Mouse (Mus musculus) brown adipose tissue, adult 24 weeks (tissue): ENCODE data around the gene Atp11b. TPM values are rescaled to one million over a fixed set of nuclear protein-coding genes. Genes with fewer than 3 reads are reported as not detected.

Experiments used
- H3K27ac ChIP-seq: fragments of 200-500 bp; replicated peaks from 2 replicates; pipeline ENCODE4 v1.5.1; 2012; ENCODE audit warnings: low read depth, mild to moderate bottlenecking, low read length
- H3K4me1 ChIP-seq: fragments of 200-500 bp; 2 replicates; pipeline ENCODE4 v1.6.1; 2012; ENCODE audit warnings: low read length, mixed read lengths; ENCODE audit not compliant: control insufficient read depth, insufficient read depth, insufficient read length
- H3K4me3 ChIP-seq: fragments of 200-500 bp; 2 replicates; pipeline ENCODE4 v1.5.1; 2012; ENCODE audit warnings: low read depth, mild to moderate bottlenecking, low read length, moderate library complexity; ENCODE audit not compliant: insufficient read depth
- polyA plus RNA-seq: library from polyadenylated mRNA; stranded (reverse); fragments of >200 nt; gene quantifications from 2 replicates; pipeline ENCODE4 v1.2.4, GENCODE M21; 2012; ENCODE audit not compliant: missing spikeins, insufficient read depth, insufficient read length

Atp11b gene
- 16.1 and 19.0 TPM in 2 replicates for polyA plus RNA-seq

DNA sequence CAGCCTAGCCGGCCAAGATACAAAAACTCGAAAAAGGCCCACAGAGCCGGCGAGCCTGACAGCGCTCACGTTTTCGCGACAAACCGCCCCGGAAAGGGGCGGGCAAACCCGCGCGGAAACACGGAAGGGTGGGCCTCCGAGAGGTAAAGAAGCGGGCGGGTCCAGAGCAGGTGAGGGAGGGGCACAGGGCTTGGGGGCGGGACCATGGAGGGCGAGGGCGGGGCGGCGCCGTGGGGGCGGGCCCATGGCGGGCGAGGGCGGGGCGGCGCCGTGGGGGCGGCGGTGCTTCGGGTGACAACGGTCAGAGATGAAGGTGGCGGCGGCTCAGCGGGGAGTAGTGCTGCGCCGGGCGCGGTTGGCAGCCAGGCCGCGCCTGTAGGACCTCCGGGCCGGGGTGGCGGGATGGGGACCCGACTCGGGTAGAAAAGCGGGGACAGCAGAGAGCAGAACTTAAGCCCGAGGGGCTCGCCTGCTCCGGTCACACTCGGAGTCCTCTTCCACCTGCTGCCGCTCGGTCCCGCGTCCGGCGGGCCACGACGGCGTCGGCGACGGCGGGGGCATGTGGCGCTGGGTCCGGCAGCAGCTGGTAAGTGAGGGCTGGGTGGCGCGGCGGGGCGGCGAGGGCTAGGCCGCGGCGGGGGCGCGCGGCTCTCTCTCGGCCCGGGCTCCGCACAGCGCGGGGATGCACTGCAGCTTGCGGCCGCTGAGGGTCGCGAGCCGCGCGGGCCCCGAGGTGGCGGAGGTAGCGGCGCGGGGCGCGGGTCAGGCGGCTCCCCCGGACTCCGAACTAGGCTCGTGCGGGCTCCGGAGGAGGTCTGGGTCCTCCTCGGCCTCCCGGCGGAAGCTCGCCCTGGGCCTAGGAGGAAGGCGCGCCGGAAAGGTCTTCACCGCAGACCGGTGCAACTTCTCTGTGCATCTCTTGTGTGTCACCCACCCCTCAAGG, at the start of gene Atp11b:
Gene Atp11b (plus strand): TSS at position 282 of the 943 bp plus-strand sequence.
- Histone ChIP-seq H3K4me3 (peak within 1 kb of the TSS; percentile 91), H3K4me1 (no peaks in the 10 kb centered on the region), H3K27ac (peak within 1 kb of the TSS; percentile 19; the same call in 1 of the 2 replicates)

DNA sequence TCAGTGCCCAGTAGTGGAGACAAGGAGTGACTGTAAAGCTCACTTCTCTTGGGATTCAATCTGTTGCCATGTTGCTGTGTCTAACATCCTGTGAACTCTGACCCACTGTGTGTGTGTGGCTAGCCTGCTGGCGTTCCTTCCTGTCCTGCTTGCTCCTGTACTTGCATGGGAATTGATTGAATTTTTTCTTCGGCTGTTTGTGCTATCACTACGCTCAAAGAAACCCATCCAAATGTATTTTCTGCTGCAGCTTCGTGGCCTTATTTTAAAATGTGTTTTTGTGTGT, 49.6 kb upstream of the Atp11b start:
- Histone ChIP-seq H3K4me3 (no peak overlapping the region), H3K4me1 (0 out of 2 replicates have a peak, but pooled peaks cover 2% of the 10 kb centered on the region), H3K27ac (no peak overlapping the region)

DNA sequence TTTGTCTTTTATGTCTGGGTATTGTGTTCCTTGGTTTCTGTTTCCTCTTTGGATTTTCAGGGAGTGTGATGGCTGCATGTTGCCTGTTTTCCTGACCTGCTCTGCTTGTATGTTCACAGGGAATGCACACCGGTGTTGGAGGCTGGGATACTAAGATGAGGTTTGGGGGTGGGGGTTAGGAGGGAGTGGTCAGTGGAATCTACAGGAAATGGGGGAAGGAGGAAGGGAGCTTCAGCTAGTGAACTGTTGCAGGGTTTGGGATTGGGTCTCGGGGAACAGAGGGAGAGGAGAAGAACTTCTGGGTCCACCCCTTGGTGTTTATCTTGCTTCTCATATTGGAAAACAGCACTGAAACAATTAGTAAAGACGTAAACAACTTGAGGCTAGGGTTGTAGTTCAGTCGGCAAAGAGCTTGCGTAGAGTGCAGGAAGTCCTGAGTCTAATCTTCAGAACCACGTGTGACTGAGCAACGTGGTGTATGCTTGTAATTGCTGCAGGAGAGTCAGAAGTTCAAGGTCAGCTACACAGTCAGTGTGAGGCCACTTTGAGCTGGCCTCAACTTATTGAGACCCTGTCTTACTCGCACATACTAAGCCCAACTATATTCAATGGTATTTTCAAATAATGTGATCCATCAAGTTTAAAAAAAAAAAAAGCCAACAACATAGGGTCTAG, 34.2 kb upstream of the Atp11b start:
- no peak overlapping the region for H3K27ac ChIP-seq
- no peaks in the 10 kb centered on the region for H3K4me1 ChIP-seq
- no peak overlapping the region for H3K4me3 ChIP-seq

DNA sequence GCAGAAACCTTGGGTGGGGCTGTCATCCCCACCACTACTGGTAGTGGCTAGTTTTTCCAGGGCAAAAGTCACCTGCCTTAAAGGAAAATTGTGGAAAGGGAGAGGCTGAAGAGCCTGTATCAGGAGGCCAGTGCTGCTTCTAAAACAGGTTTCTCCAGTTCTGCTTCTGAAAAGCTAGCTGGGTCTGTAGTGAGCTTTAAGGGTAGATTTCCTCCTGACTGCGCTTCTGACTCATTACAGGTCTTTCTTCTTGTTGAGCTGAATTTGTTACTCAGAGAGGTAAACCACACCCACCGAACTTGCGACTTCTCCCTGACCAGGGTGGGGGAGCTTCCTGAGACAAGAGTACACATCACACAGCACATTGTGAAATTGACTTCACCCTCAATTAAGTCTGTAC, 33.1 kb upstream of the Atp11b start:
- H3K4me3 ChIP-seq: no peak overlapping the region
- H3K27ac ChIP-seq: no peak overlapping the region
- H3K4me1 ChIP-seq: no peaks in the 10 kb centered on the region

DNA sequence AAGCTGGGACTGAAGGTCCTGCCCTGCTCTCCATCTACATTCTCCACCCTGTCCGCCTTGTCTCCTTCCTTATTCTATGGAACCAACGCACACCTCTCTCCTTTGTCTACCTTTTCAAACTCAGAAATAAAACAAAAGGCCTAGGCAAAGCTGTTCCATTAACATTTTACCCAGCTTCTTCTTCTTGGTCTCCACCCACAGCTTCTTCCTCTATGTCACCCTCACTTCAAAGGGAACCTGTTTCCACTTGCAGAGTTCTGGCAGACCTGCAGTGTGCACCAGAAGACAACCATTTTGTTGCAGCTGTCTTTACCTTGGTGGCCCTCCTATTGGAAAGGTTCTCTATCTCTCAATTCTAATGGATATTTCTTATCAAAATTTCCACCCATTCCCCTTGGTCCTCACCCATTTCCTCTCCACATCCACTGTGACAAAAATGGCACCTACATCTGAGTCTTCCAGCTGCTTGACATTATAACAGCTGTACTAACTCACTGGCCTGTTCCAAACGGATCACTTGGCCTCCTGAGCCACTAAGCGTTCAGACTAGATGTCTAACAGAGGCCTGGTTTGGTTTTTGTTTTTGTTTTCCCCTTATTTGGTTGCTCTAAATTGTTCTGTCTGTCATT, 32.0 kb upstream of the Atp11b start:
- H3K27ac ChIP-seq: no peak overlapping the region
- H3K4me3 ChIP-seq: no peak overlapping the region
- no peaks in the 10 kb centered on the region for H3K4me1 ChIP-seq

DNA sequence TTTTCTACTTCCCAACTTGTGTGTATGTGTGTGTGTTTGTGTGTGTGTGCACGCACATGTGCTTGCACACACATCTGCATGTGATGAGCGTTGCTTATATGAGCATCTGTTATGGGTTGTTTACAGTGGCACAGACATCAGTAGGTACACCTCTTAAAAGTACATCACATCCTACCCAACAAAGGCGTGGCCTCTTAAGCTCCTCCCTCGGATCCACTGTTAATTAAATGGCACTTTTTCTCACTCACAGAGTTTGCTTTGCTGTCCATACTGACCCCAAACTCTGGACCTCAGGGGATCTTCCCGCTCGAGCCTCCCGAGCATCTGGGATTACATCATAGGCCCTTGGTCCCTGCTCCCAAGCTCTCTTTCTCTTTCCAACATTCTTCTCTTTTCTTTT, 31.1 kb upstream of the Atp11b start:
- Histone ChIP-seq H3K27ac (no peak overlapping the region), H3K4me3 (no peak overlapping the region), H3K4me1 (no peaks in the 10 kb centered on the region)

DNA sequence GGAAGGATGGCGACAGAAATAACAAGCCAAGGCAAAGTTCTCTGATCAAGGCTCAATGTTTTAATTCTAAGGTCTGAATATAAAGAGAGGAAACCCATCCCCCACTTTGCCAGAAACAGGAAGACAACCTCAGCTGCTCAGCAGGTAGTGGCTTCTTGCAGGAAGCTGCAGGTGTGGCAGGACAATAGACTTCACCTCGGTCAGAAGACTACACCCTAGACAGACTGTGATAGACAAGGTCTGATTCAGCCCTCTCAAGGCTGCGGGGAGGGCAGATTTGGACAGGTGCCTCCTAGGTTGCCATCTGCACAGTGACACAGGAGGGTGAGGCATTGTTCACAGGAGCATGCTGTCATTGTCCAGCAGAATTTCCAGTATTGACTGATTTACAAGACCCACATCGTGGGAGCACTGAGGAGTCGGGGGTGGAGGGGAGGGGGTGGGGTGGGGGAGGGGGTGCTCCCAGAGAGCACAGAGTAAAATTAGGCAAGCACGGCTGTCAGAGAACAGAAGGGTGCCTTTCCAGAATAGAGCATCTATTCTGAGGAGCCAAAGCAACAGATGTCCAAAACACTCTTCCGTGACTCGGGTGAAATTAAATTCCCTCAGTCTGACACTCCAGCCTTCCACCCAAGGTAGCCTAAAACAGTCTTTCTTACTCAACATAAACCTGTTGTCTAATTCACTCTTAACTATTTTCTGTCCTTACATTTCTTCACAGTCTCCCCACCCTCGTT, 30.2 kb upstream of the Atp11b start:
- H3K27ac ChIP-seq: no peak overlapping the region
- no peak overlapping the region for H3K4me3 ChIP-seq
- no peaks in the 10 kb centered on the region for H3K4me1 ChIP-seq

DNA sequence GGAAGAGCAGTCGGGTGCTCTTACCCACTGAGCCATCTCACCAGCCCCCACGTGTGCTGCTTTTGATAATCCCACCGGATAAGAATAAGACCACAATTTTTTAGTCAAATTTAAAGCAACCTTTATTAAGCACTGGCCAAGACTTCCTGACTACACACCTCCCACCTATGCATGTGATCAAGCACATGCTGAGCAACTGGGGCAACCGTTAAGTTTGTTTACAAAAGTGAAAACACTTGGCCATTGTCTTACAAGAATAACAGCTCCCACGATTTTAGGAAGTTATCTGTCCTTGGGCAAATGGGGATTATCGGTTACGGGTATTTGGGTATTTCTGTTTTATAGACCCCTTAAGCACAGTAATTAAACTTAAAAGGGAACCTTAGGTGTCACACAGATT, 28.8 kb upstream of the Atp11b start:
- Histone ChIP-seq H3K27ac (no peak overlapping the region), H3K4me3 (no peak overlapping the region), H3K4me1 (no peaks in the 10 kb centered on the region)

DNA sequence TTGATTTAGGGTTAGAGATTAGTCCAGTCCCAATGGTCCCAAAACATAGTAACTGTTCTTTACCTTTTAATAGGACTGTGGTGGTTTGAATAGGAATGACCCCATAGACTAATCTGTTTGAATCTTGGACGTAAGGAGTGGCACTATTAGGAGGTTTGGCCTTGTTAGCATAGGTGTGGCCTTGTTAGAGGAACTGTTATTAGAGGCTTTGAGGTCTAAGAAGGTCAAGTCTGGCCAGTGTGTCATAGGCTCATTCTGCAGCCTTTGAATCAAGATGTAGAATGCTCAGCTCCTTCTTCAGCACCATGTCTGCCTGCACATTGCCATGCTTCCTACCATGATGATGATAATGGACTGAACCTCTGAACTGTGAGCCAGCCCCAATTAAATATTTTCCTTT, 27.0 kb upstream of the Atp11b start:
- H3K4me1 ChIP-seq: no peaks in the 10 kb centered on the region
- H3K27ac ChIP-seq: no peak overlapping the region
- no peak overlapping the region for H3K4me3 ChIP-seq

DNA sequence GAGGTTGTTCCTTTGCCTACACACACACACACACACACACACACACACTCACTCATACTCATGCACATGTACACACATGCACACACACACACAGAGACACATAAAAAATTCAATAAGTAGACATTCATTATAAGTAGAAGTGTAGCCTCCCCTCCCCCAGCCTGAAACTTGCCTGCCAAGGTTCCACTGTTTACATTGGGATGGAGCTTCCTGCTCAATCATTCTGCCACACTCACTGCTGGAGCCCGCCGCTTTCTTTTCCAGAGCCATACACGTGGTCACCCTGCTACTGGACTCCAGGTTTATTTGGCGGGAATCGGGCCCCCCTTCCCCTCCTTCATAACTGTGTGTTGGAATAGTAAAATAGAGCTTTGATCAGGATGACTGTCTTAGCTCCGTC, 24.4 kb upstream of the Atp11b start:
- no peak overlapping the region for H3K4me3 ChIP-seq
- no peaks in the 10 kb centered on the region for H3K4me1 ChIP-seq
- H3K27ac ChIP-seq: no peak overlapping the region

DNA sequence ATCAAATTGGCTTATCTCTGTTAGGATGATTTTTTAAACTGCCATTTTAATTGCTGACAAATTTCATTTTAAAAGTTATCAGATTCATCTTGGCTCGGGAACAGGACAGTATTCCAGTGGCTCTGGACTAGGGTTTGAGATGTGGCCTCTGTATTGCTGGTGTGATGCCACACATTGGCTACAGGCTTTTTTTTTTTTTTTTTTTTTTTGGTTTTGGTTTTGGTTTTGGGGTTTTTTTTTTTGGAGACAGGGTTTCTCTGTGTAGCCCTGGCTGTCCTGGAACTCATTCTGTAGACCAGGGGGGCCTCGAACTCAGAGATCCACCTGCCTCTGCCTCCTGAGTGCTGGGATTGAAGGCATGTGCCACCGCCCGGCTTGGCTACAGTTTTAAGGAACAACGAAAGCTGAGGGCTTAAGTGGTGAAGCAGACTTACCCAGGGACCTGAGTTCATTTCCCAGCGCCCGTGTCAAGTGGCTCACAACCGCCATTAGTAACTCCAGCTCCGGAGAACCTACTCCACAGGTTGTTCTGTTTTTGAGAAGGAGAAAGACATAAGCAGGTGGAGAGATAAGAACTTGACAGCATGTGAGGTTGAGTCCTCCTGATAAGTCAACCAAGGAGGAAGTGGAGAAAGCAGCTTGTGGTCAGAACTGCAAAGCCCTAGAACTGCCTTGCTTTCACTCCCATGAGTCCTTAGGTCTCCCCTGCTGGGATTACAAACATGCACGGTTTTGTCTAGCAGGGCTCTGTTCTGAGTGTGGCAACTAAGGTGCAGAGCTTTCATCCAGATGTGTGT, 21.7 kb upstream of the Atp11b start:
- Histone ChIP-seq H3K4me3 (0 out of 2 replicates have a peak overlapping the region, but pooled peaks have one; percentile 14), H3K27ac (no peak overlapping the region), H3K4me1 (no peaks in the 10 kb centered on the region)

DNA sequence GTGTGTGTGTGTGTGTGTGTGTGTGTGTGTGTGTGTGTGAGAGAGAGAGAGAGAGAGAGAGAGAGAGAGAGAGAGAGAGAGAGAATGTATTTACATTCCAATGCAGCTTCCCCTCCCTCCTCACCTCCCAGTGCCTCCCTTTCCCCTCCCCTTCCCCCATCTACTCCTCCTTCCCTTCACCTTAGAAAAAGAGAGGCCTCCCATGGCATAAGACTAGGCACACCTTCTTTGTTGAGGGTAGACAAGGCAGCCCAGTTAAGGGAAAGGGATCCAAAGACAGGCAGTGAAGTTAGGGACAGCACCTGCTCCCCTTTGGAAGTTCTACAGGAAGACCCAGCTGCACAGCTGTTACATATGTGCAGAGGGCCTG, 21.1 kb upstream of the Atp11b start:
- Histone ChIP-seq H3K27ac (no peak overlapping the region), H3K4me3 (no peak overlapping the region), H3K4me1 (no peaks in the 10 kb centered on the region)

DNA sequence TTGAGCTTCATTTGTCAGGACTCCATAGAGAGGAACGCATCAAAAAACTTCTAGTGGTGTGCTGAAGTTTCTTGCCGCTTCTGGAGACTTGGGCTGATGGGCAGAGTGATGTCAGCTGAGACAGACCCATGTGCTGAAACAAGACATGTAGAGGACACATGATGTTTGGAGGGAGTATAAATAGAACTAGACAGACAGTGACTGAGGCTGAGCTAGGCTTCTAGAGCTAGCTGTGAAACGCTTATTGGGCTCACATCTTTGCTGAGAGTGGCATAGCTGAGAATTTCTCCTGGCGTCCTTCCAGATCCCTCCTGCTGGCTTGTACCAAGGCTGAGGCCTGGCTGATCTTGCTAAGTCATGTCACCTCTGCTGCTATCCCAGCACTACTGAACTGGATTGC, 19.4 kb upstream of the Atp11b start:
- no peak overlapping the region for H3K4me3 ChIP-seq
- no peak overlapping the region for H3K27ac ChIP-seq
- no peaks in the 10 kb centered on the region for H3K4me1 ChIP-seq

DNA sequence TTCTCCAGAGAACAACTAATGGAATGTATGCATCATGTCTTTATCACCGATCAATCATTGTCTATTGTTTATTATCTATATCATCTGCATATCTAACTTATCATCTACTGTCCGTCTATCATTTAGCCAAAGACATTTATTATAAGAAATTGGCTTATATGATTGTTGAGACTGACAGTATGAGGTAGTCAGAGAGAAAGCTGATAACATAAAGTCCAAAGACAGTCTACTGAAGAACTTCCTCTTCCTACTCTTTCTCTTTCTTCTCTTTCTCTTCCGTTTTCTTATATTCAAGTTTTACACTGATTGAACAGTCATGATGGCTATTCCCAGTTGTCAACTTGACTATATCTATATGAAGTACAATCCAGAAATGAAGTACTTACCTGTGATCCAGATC, 15.8 kb upstream of the Atp11b start:
- no peak overlapping the region for H3K4me3 ChIP-seq

More for the DNA sequence above, 15.8 kb upstream of the Atp11b start:
- H3K27ac ChIP-seq: no peak overlapping the region
- no peaks in the 10 kb centered on the region for H3K4me1 ChIP-seq
